Mouse (Mus musculus): Measurements from ENCODE around the gene Pced1b.

DNA sequence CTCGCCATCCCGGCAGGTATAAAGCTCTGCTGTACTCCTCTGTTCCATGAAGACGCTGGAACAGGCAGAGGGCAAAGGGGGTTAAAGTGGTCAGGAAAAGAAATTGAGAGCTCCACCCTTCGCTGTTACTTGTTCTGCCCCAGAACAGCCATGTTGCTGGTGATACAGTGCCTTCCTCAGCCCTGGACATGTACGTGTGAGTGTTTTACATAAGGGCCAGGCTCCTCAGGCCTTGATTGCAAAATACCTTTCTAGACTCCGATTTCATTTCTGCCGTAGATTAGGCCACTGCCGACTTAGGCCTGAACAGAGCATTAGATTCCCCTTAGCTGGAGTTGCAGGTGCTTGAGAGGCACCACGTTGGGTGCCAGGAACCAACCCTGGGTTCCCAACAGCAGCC is 97.0 kb downstream of the Pced1b start:
- no peak for TF ChIP-seq EP300 (IDR thresholded peaks at IDR 0.05; ENCODE audit: insufficient read depth, low read depth, low read length)
- TF ChIP-seq CTCF (IDR thresholded peaks at IDR 0.05; ENCODE audit: low read depth, low read length): no peak
- TF ChIP-seq POLR2A (IDR thresholded peaks at IDR 0.05; ENCODE audit: insufficient read depth, low read length): no peak
